Mouse (Mus musculus) Patski (cell line): ENCODE results near the gene Ndufa9. TPM values are rescaled to one million over a fixed set of nuclear protein-coding genes. Genes with fewer than 3 reads are reported as not detected.

Source experiments
- ATAC-seq: fragments of 100-300 bp; one replicate; pipeline ENCODE4 v1.8.0; 2021
- CTCF ChIA-PET: fragments of 350-600 bp; sonication (Branson Sonifier 250); formaldehyde crosslinking; loops from one replicate; lab custom pipeline; 2022; ENCODE audit warnings: inconsistent platforms; lab: Charles Lee
- POLR2A ChIA-PET: fragments of 350-600 bp; sonication (Branson Sonifier 250); formaldehyde crosslinking; loops from one replicate; lab custom pipeline; 2022; ENCODE audit warnings: antibody characterized with exemption, inconsistent platforms; lab: Charles Lee
- DNase-seq: peaks from one replicate; pipeline ENCODE4 v3.0.0-alpha.2; 2011; ENCODE audit warnings: low read depth, low spot score
- H3K27me3 ChIP-seq: fragments of 371-371 bp; one replicate; pipeline ENCODE4 v1.5.1; 2021
- CTCF ChIP-seq: fragments of 100-300 bp; IDR thresholded peaks from one replicate; pipeline ENCODE4 v1.5.1; 2021
- in situ Hi-C: fragments of 300-500 bp; cut with MboI; formaldehyde crosslinking; loops from 3 replicates; pipeline ENCODE4 v1.11.1; 2018; ENCODE audit warnings: low pct_unique_long_range_greater_than_20kb, mixed read lengths
- polyA plus RNA-seq: library from polyadenylated mRNA; unstranded; gene quantifications from one replicate; pipeline ENCODE4 v1.2.3, GENCODE M21; 2021

The Ndufa9 gene
- polyA plus RNA-seq = 183 TPM

GRCm38 (mm10) chr6:126848712-126849704 lies at the start of gene Ndufa9:
Gene Ndufa9 (minus strand): TSS chr6:126849136.
- in situ Hi-C loops = no loop called here
- no peak for TF ChIP-seq CTCF
- peak; percentile 49 for DNase-seq
- CTCF ChIA-PET = interaction anchor here (0.7 to 1.3 kb wide), 2 partner anchors 12 to 19 kb away, joined by 3 read pairs; no protein-coding TSS in a partner anchor
- POLR2A ChIA-PET = no interaction called here
- peak; percentile 78 for ATAC-seq
- H3K27me3 ChIP-seq = peaks cover 8% of the 10 kb centered on the region

- in situ Hi-C loops = no loop called here
- CTCF ChIA-PET = no interaction called here
Observed at GRCm38 (mm10) chr6:126877118-126877517, 28.2 kb upstream of the Ndufa9 start.

GRCm38 (mm10) chr6:126852881-126853280 lies 3.9 kb upstream of the Ndufa9 start, which contains the start of gene Akap3:
Gene Akap3 (plus strand): TSS chr6:126853098.
- DNase-seq = no peak
- no peak for ATAC-seq
- CTCF ChIA-PET = no interaction called here
- in situ Hi-C loops = no loop called here
- H3K27me3 ChIP-seq = peaks cover 15% of the 10 kb centered on the region
- POLR2A ChIA-PET = no interaction called here
- no peak for TF ChIP-seq CTCF

More at GRCm38 (mm10) chr6:126877118-126877517, 28.2 kb upstream of the Ndufa9 start:
- POLR2A ChIA-PET = no interaction called here
- peaks cover 29% of the 10 kb centered on the region for H3K27me3 ChIP-seq
- DNase-seq = no peak
- no peak for ATAC-seq
- TF ChIP-seq CTCF = no peak

- ChIA-PET POLR2A (no interaction called here), CTCF (no interaction called here)
- DNase-seq (no peak), ATAC-seq (no peak)
- in situ Hi-C loops = no loop called here
- H3K27me3 ChIP-seq = no peaks in the 10 kb centered on the region
- no peak for TF ChIP-seq CTCF
Observed at GRCm38 (mm10) chr6:126836628-126837027, 12.3 kb downstream of the Ndufa9 start.

- in situ Hi-C loops = no loop called here
- POLR2A ChIA-PET = no interaction called here
- ATAC-seq (no peak), DNase-seq (no peak)
- CTCF ChIA-PET = no interaction called here
- TF ChIP-seq CTCF = no peak
- no peaks in the 10 kb centered on the region for H3K27me3 ChIP-seq
Observed at GRCm38 (mm10) chr6:126823087-126823486, 25.8 kb downstream of the Ndufa9 start.

GRCm38 (mm10) chr6:126816338-126816737 lies 32.6 kb downstream of the Ndufa9 start:
- DNase-seq (no peak), ATAC-seq (no peak)
- in situ Hi-C loops = no loop called here
- CTCF ChIA-PET = interaction anchor here (1.1 kb wide), 2 partner anchors 10 to 14 kb away, joined by 3 to 4 read pairs; no protein-coding TSS in a partner anchor
- POLR2A ChIA-PET = no interaction called here
- H3K27me3 ChIP-seq = no peaks in the 10 kb centered on the region
- no peak for TF ChIP-seq CTCF

GRCm38 (mm10) chr6:126815206-126815750 lies 33.7 kb downstream of the Ndufa9 start:
- ATAC-seq (no peak), DNase-seq (no peak)
- no peak for TF ChIP-seq CTCF
- no peaks in the 10 kb centered on the region for H3K27me3 ChIP-seq
- in situ Hi-C loops = no loop called here
- ChIA-PET CTCF (interaction anchor here (1.1 kb wide), 1 partner anchor 9 kb away, joined by 4 read pairs; no protein-coding TSS in a partner anchor), POLR2A (no interaction called here)

- in situ Hi-C loops = no loop called here
- TF ChIP-seq CTCF = no peak
- POLR2A ChIA-PET = no interaction called here
- peaks cover 4% of the 10 kb centered on the region for H3K27me3 ChIP-seq
- CTCF ChIA-PET = no interaction called here
- DNase-seq (no peak), ATAC-seq (no peak)
Observed at GRCm38 (mm10) chr6:126811481-126811880, 37.5 kb downstream of the Ndufa9 start.

- peaks cover 4% of the 10 kb centered on the region for H3K27me3 ChIP-seq
- POLR2A ChIA-PET = no interaction called here
- DNase-seq = no peak
- in situ Hi-C loops = loop anchor here (10.0 kb wide), 1 partner anchor 276 kb away; no protein-coding TSS in a partner anchor
- ATAC-seq = no peak
- no peak for TF ChIP-seq CTCF
- CTCF ChIA-PET = interaction anchor here (1.6 kb wide), 1 partner anchor 10 kb away, joined by 4 read pairs; no protein-coding TSS in a partner anchor
Observed at GRCm38 (mm10) chr6:126808561-126808960, 40.4 kb downstream of the Ndufa9 start.

GRCm38 (mm10) chr6:126808134-126808533 lies 40.8 kb downstream of the Ndufa9 start:
- ATAC-seq (no peak), DNase-seq (no peak)
- in situ Hi-C loops = loop anchor here (10.0 kb wide), 1 partner anchor 277 kb away; no protein-coding TSS in a partner anchor
- no peak for TF ChIP-seq CTCF
- ChIA-PET CTCF (interaction anchor here (0.8 to 1.6 kb wide), 2 partner anchors 9 to 14 kb away, joined by 4 read pairs; no protein-coding TSS in a partner anchor), POLR2A (no interaction called here)
- H3K27me3 ChIP-seq = peaks cover 4% of the 10 kb centered on the region
